37 mouse cellular contexts compared by ENCODE assay signal in the genomic region with DNA sequence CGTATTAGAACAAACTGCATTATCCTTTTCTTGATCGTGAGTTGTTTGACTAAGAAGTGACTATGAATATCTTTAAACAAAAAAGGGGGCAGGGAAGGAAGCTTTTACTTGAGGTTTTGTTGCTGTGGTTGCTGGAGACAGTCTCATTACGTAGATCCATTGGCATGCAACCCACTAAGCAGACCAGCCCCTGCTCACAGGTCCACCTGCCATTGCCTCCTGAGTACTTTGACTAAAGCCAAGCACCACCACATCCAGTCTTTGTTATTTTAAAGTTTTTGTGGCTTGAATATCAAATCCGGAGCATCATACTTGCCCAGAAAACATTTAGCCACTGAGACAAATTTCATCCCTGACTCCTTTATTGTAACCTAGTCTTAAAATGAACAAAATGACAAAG. TPM values are rescaled to one million over a fixed set of nuclear protein-coding genes. Genes with fewer than 3 reads are reported as not detected.
"Had no signal": no experiment of that assay in that cellular context is flagged by ENCODE, and none has a peak within 500 bp of the region (broad histone marks: within the 10 kb centered on the region; RNA-seq: fewer than 3 reads in every experiment).

No protein-coding gene starts in this region.

- H3K36me3 ChIP-seq: embryonic facial prominence, embryonic 10.5 days; embryonic facial prominence, embryonic 12.5 days; embryonic facial prominence, embryonic 13.5 days; embryonic facial prominence, embryonic 15.5 days; forebrain, embryonic 12.5 days; forebrain, embryonic 15.5 days had no signal

- H3K4me1 ChIP-seq: embryonic facial prominence, embryonic 10.5 days; embryonic facial prominence, embryonic 12.5 days; embryonic facial prominence, embryonic 13.5 days; embryonic facial prominence, embryonic 15.5 days; forebrain, embryonic 12.5 days; forebrain, embryonic 13.5 days; forebrain, embryonic 15.5 days had no signal

- H3K9ac ChIP-seq: embryonic facial prominence, embryonic 12.5 days; embryonic facial prominence, embryonic 13.5 days; embryonic facial prominence, embryonic 15.5 days; forebrain, embryonic 12.5 days; forebrain, embryonic 13.5 days; forebrain, embryonic 15.5 days; forebrain, postnatal 0 days had no signal

- H3K9me3 ChIP-seq: embryonic facial prominence, embryonic 10.5 days; embryonic facial prominence, embryonic 12.5 days; embryonic facial prominence, embryonic 13.5 days; embryonic facial prominence, embryonic 15.5 days; forebrain, embryonic 12.5 days; forebrain, embryonic 13.5 days; forebrain, embryonic 15.5 days had no signal

- DNase-seq: cerebellum, adult 2 months; cerebellum, adult 8-10 months; cerebellum, adult 9-10 months; cerebellum, adult 9-11 months; cerebellum, postnatal 10 days; cerebellum, postnatal 14 days; cerebellum, postnatal 25 days; cerebellum, postnatal 36 days; embryo, embryonic 11 days; forebrain, postnatal 0 days; gastrocnemius, adult 2 months; gastrocnemius, postnatal 10 days; gastrocnemius, postnatal 14 days; gastrocnemius, postnatal 25 days; gastrocnemius, postnatal 36 days; heart, adult 18-20 months; heart, adult 2 months had no signal

- H3K27ac ChIP-seq: embryonic facial prominence, embryonic 10.5 days; embryonic facial prominence, embryonic 12.5 days; embryonic facial prominence, embryonic 13.5 days; embryonic facial prominence, embryonic 15.5 days; forebrain, embryonic 12.5 days; forebrain, embryonic 13.5 days; forebrain, embryonic 15.5 days; gastrocnemius, adult 2 months; heart, adult 2 months had no signal

- H3K4me2 ChIP-seq: embryonic facial prominence, embryonic 12.5 days; embryonic facial prominence, embryonic 13.5 days; embryonic facial prominence, embryonic 15.5 days; forebrain, embryonic 12.5 days; forebrain, embryonic 13.5 days; forebrain, embryonic 15.5 days had no signal

- ATAC-seq: forebrain, embryonic 13.5 days; forebrain, embryonic 14.5 days; forebrain, embryonic 15.5 days; forebrain, embryonic 16.5 days; forebrain, postnatal 0 days had no signal

- H3K27me3 ChIP-seq: embryonic facial prominence, embryonic 12.5 days; embryonic facial prominence, embryonic 13.5 days; embryonic facial prominence, embryonic 15.5 days; forebrain, embryonic 12.5 days; forebrain, embryonic 13.5 days; forebrain, embryonic 15.5 days had no signal

- H3K4me3 ChIP-seq: embryonic facial prominence, embryonic 10.5 days; embryonic facial prominence, embryonic 12.5 days; embryonic facial prominence, embryonic 13.5 days; embryonic facial prominence, embryonic 15.5 days; erythroblast, embryonic 14.5 days; forebrain, embryonic 12.5 days; forebrain, embryonic 13.5 days; forebrain, embryonic 15.5 days; gastrocnemius, adult 2 months; heart, adult 2 months had no signal

RNA-seq across cellular contexts. Expression of gene Rnase9, which starts 5.5 kb away (rescaled TPM):
- total RNA-seq: common myeloid progenitor, adult 5-6 weeks; forebrain, postnatal 0 days; gastrocnemius, adult 18-20 months; gastrocnemius, adult 2 months; gastrocnemius, postnatal 10 days; gastrocnemius, postnatal 14 days; gastrocnemius, postnatal 25 days; gastrocnemius, postnatal 36 days; gastrocnemius, postnatal 4 days; granulocyte monocyte progenitor cell, adult 5-6 weeks; heart, adult 18-20 months; heart, adult 2 months; heart, adult 8-10 months had no signal
- polyA plus RNA-seq: cerebellum, adult 2 months; embryonic facial prominence, embryonic 10.5 days; embryonic facial prominence, embryonic 11.5 days; embryonic facial prominence, embryonic 12.5 days; embryonic facial prominence, embryonic 13.5 days; embryonic facial prominence, embryonic 14.5 days; embryonic facial prominence, embryonic 15.5 days; erythroblast, embryonic 14.5 days; forebrain, embryonic 11.5 days; forebrain, embryonic 12.5 days; forebrain, embryonic 13.5 days; forebrain, embryonic 14.5 days; forebrain, embryonic 15.5 days; forebrain, embryonic 16.5 days; forebrain, postnatal 0 days; frontal cortex, adult 2 months; heart, adult 2 months had no signal

RNA-seq across cellular contexts. Expression of gene Rnase11, which starts 13.7 kb away (rescaled TPM):
- total RNA-seq: common myeloid progenitor, adult 5-6 weeks; forebrain, postnatal 0 days; gastrocnemius, adult 18-20 months; gastrocnemius, adult 2 months; gastrocnemius, postnatal 10 days; gastrocnemius, postnatal 14 days; gastrocnemius, postnatal 25 days; gastrocnemius, postnatal 36 days; gastrocnemius, postnatal 4 days; granulocyte monocyte progenitor cell, adult 5-6 weeks; heart, adult 18-20 months; heart, adult 2 months; heart, adult 8-10 months had no signal
- polyA plus RNA-seq: cerebellum, adult 2 months; cortical plate, adult 2 months; embryonic facial prominence, embryonic 10.5 days; embryonic facial prominence, embryonic 11.5 days; embryonic facial prominence, embryonic 12.5 days; embryonic facial prominence, embryonic 13.5 days; embryonic facial prominence, embryonic 14.5 days; embryonic facial prominence, embryonic 15.5 days; erythroblast, embryonic 14.5 days; forebrain, embryonic 11.5 days; forebrain, embryonic 12.5 days; forebrain, embryonic 13.5 days; forebrain, embryonic 14.5 days; forebrain, embryonic 15.5 days; forebrain, embryonic 16.5 days; forebrain, postnatal 0 days; frontal cortex, adult 2 months; heart, adult 2 months had no signal

RNA-seq across cellular contexts. Expression of gene Rnase12, which starts 21.2 kb away (rescaled TPM):
- total RNA-seq: common myeloid progenitor, adult 5-6 weeks; forebrain, postnatal 0 days; gastrocnemius, adult 18-20 months; gastrocnemius, adult 2 months; gastrocnemius, postnatal 10 days; gastrocnemius, postnatal 14 days; gastrocnemius, postnatal 25 days; gastrocnemius, postnatal 36 days; gastrocnemius, postnatal 4 days; heart, adult 18-20 months; heart, adult 2 months; heart, adult 8-10 months had no signal
- polyA plus RNA-seq: cerebellum, adult 2 months; cortical plate, adult 2 months; embryonic facial prominence, embryonic 10.5 days; embryonic facial prominence, embryonic 11.5 days; embryonic facial prominence, embryonic 12.5 days; embryonic facial prominence, embryonic 13.5 days; erythroblast, embryonic 14.5 days; forebrain, embryonic 11.5 days; forebrain, embryonic 12.5 days; forebrain, embryonic 13.5 days; forebrain, embryonic 14.5 days; forebrain, embryonic 15.5 days; forebrain, embryonic 16.5 days; forebrain, postnatal 0 days; heart, adult 2 months had no signal

RNA-seq across cellular contexts. Expression of gene Rnase10, which starts 28.7 kb away (rescaled TPM):
- total RNA-seq: common myeloid progenitor, adult 5-6 weeks; forebrain, postnatal 0 days; gastrocnemius, adult 18-20 months; gastrocnemius, adult 2 months; gastrocnemius, postnatal 14 days; gastrocnemius, postnatal 25 days; gastrocnemius, postnatal 36 days; gastrocnemius, postnatal 4 days had no signal
- polyA plus RNA-seq: cerebellum, adult 2 months; embryonic facial prominence, embryonic 10.5 days; embryonic facial prominence, embryonic 12.5 days; erythroblast, embryonic 14.5 days; forebrain, embryonic 11.5 days; forebrain, embryonic 12.5 days; forebrain, embryonic 13.5 days; forebrain, embryonic 14.5 days; forebrain, embryonic 15.5 days; forebrain, embryonic 16.5 days; forebrain, postnatal 0 days had no signal

RNA-seq across cellular contexts. Expression of gene Olfr750, which starts 38.0 kb away (rescaled TPM):
- total RNA-seq: common myeloid progenitor, adult 5-6 weeks; forebrain, postnatal 0 days; gastrocnemius, adult 18-20 months; gastrocnemius, adult 2 months; gastrocnemius, postnatal 10 days; gastrocnemius, postnatal 14 days; gastrocnemius, postnatal 25 days; gastrocnemius, postnatal 36 days; gastrocnemius, postnatal 4 days; granulocyte monocyte progenitor cell, adult 5-6 weeks; heart, adult 18-20 months; heart, adult 2 months; heart, adult 8-10 months had no signal
- polyA plus RNA-seq: cerebellum, adult 2 months; cortical plate, adult 2 months; embryonic facial prominence, embryonic 10.5 days; embryonic facial prominence, embryonic 11.5 days; embryonic facial prominence, embryonic 12.5 days; embryonic facial prominence, embryonic 13.5 days; embryonic facial prominence, embryonic 14.5 days; embryonic facial prominence, embryonic 15.5 days; erythroblast, embryonic 14.5 days; forebrain, embryonic 11.5 days; forebrain, embryonic 12.5 days; forebrain, embryonic 13.5 days; forebrain, embryonic 14.5 days; forebrain, embryonic 15.5 days; frontal cortex, adult 2 months; heart, adult 2 months had no signal
